ENCODE assay signal across 14 mouse cellular contexts in genomic region chr11:53662794-53663674, GRCm38 (mm10). TPM values are rescaled to one million over a fixed set of nuclear protein-coding genes. Genes with fewer than 3 reads are reported as not detected.
DNase-seq lines count a peak whose midpoint lies in the region; ATAC-seq and TF ChIP-seq lines count a peak whose summit lies in the region.
"Had no signal": no experiment of that assay in that cellular context is flagged by ENCODE, and none has a peak within 500 bp of the region (broad histone marks: within the 10 kb centered on the region; RNA-seq: fewer than 3 reads in every experiment).

No protein-coding gene starts in this region.

- intact Hi-C loops in heart, postnatal 36 days (cut with DNase I): no loop called here

- H3K4me2 ChIP-seq in heart, embryonic 11.5 days: peak overlapping the region; percentile 8; the same call in 1 of the 2 replicates
- no peak overlapping the region for H3K4me2 ChIP-seq in forebrain, postnatal 0 days (ENCODE audit: low read depth)
- no peak overlapping the region for H3K4me2 ChIP-seq in forebrain, embryonic 15.5 days (replicated peaks)
- H3K4me2 ChIP-seq: lung, embryonic 15.5 days had no signal

- no peaks in the 10 kb centered on the region for H3K9me3 ChIP-seq in heart, embryonic 11.5 days (replicated peaks; ENCODE audit: control insufficient read depth, low read length)
- no peaks in the 10 kb centered on the region for H3K9me3 ChIP-seq in G1E (replicated peaks)
- no peaks in the 10 kb centered on the region for H3K9me3 ChIP-seq in forebrain, postnatal 0 days (ENCODE audit: low read length)
- no peaks in the 10 kb centered on the region for H3K9me3 ChIP-seq in forebrain, embryonic 15.5 days
- H3K9me3 ChIP-seq: lung, embryonic 15.5 days had no signal

- no peak overlapping the region for H3K27ac ChIP-seq in heart, embryonic 11.5 days (ENCODE audit: low read depth, low read length)
- H3K27ac ChIP-seq in forebrain, postnatal 0 days (ENCODE audit: low read depth, low read length): no peak overlapping the region
- no peak overlapping the region for H3K27ac ChIP-seq in forebrain, embryonic 15.5 days (replicated peaks)
- H3K27ac ChIP-seq: lung, embryonic 15.5 days had no signal

- 53% methylated on average over 14 of the region's 14 CpGs for WGBS in heart, embryonic 11.5 days (ENCODE audit: insufficient replicate concordance)
- WGBS in forebrain, postnatal 0 days: 77% methylated on average over 14 of the region's 14 CpGs
- 81% methylated on average over 14 of the region's 14 CpGs for WGBS in forebrain, embryonic 15.5 days

- peaks cover 9% of the 10 kb centered on the region for H3K36me3 ChIP-seq in heart, embryonic 11.5 days (ENCODE audit: control insufficient read depth, insufficient read depth, low read length)
- peaks cover 84% of the 10 kb centered on the region for H3K36me3 ChIP-seq in G1E (replicated peaks)
- H3K36me3 ChIP-seq in forebrain, postnatal 0 days (ENCODE audit: insufficient read depth): 0 out of 2 replicates have a peak, but pooled peaks cover 3% of the 10 kb centered on the region
- peaks cover 3% of the 10 kb centered on the region for H3K36me3 ChIP-seq in forebrain, embryonic 15.5 days

- no peak for DNase-seq in heart, postnatal 36 days
- DNase-seq in G1E (ENCODE audit: low spot score): no peak
- peak; percentile 13 to 18 for DNase-seq in frontal cortex, postnatal 25 days (ENCODE audit: low spot score in 2 of 2)
- no peak for DNase-seq in layer of hippocampus, postnatal 36 days
- DNase-seq in forebrain, postnatal 0 days: no peak
- DNase-seq: heart, adult 18-20 months; thymus, postnatal 25 days had no signal

- no peak for ATAC-seq in heart, embryonic 11.5 days (replicated peaks; ENCODE audit: insufficient number of reproducible peaks, low FRiP score, low TSS enrichment)
- ATAC-seq in G1E (ENCODE audit: extremely low read depth, insufficient number of reproducible peaks, low FRiP score, poor library complexity, severe bottlenecking): peak; percentile 54
- ATAC-seq in megakaryocyte progenitor cell, adult 5-6 weeks (replicated peaks; ENCODE audit: poor library complexity): peak; percentile 42; the same call in 1 of the 2 replicates
- ATAC-seq in forebrain, postnatal 0 days: no peak
- ATAC-seq in forebrain, embryonic 15.5 days (replicated peaks): no peak

- TF ChIP-seq CTCF in G1E (IDR thresholded peaks at IDR 0.05; ENCODE audit: low read depth, low read length): no peak
- TF ChIP-seq CTCF in forebrain, postnatal 0 days (IDR thresholded peaks at IDR 0.05; ENCODE audit: low read depth): no peak

- H3K9ac ChIP-seq in heart, embryonic 11.5 days (ENCODE audit: low read depth, low read length): no peak overlapping the region
- H3K9ac ChIP-seq in forebrain, postnatal 0 days: no peak overlapping the region
- H3K9ac ChIP-seq in forebrain, embryonic 15.5 days (replicated peaks): no peak overlapping the region
- H3K9ac ChIP-seq: lung, embryonic 15.5 days had no signal

- peaks cover 8% of the 10 kb centered on the region for H3K4me1 ChIP-seq in heart, embryonic 11.5 days (ENCODE audit: control insufficient read depth, insufficient read depth, low read length)
- H3K4me1 ChIP-seq in G1E (ENCODE audit: insufficient read depth, low read depth, low read length): peaks cover 38% of the 10 kb centered on the region
- no peaks in the 10 kb centered on the region for H3K4me1 ChIP-seq in forebrain, postnatal 0 days (ENCODE audit: insufficient read depth)
- H3K4me1 ChIP-seq in forebrain, embryonic 15.5 days: no peaks in the 10 kb centered on the region
- H3K4me1 ChIP-seq: lung, embryonic 15.5 days had no signal

- H3K27me3 ChIP-seq in heart, embryonic 11.5 days (ENCODE audit: control insufficient read depth, insufficient read depth, low read length): no peaks in the 10 kb centered on the region
- H3K27me3 ChIP-seq in G1E (ENCODE audit: insufficient read depth, low read length): no peaks in the 10 kb centered on the region
- no peaks in the 10 kb centered on the region for H3K27me3 ChIP-seq in forebrain, postnatal 0 days (ENCODE audit: insufficient read depth, low read length)
- no peaks in the 10 kb centered on the region for H3K27me3 ChIP-seq in forebrain, embryonic 15.5 days
- H3K27me3 ChIP-seq: lung, embryonic 15.5 days had no signal

- H3K4me3 ChIP-seq in heart, embryonic 11.5 days (ENCODE audit: low read depth, low read length): no peak overlapping the region
- H3K4me3 ChIP-seq in G1E (ENCODE audit: low read depth, low read length): no peak overlapping the region; the same call in 1 of the 2 replicates
- no peak overlapping the region for H3K4me3 ChIP-seq in forebrain, postnatal 0 days (ENCODE audit: low read depth, low read length)
- H3K4me3 ChIP-seq in forebrain, embryonic 15.5 days: no peak overlapping the region
- H3K4me3 ChIP-seq: lung, embryonic 15.5 days had no signal

RNA-seq across cellular contexts. Expression of gene Il13, which starts 28.5 kb away (rescaled TPM):
- not detected in 2 replicates for polyA plus RNA-seq in heart, embryonic 11.5 days (2014; fragmentation: Nextera tagmentation; extraction: Ambion mirVana)
- total RNA-seq in heart, postnatal 36 days (2021): not detected
- total RNA-seq in G1E (2014; fragmentation: Nextera tagmentation) (0.63 TPM in 1 of 2 replicates, not detected in the other), G1E (2017) (3.2 and 4.7 TPM in 2 replicates)
- not detected in 2 replicates for polyA plus RNA-seq in G1E (2012)
- not detected in 2 replicates for total RNA-seq in megakaryocyte progenitor cell, adult 5-6 weeks (2015)
- total RNA-seq in megakaryocyte progenitor cell, adult 5-6 weeks (2017): not detected in 2 replicates
- not detected for total RNA-seq in layer of hippocampus, postnatal 36 days (2021)
- not detected in 2 replicates for total RNA-seq in forebrain, postnatal 0 days (2014; rRNA removed)
- polyA plus RNA-seq in forebrain, postnatal 0 days (2015; fragmentation: Nextera tagmentation; extraction: Ambion mirVana): not detected in 2 replicates
- polyA plus RNA-seq in forebrain, embryonic 15.5 days (2015; fragmentation: Nextera tagmentation; extraction: Ambion mirVana): not detected in 2 replicates
- total RNA-seq: adrenal gland, postnatal 4 days; heart, adult 18-20 months; layer of hippocampus, postnatal 10 days had no signal
- polyA plus RNA-seq: intestine, embryonic 14.5 days had no signal

RNA-seq across cellular contexts. Expression of gene Rad50, which starts 44.1 kb away (rescaled TPM):
- polyA plus RNA-seq in heart, embryonic 11.5 days (2014; fragmentation: Nextera tagmentation; extraction: Ambion mirVana): 19.5 and 22.4 TPM in 2 replicates
- total RNA-seq in heart, postnatal 36 days (2021): 1 to 10 TPM; 6.9 to 8.1 TPM
- total RNA-seq in G1E (2014; fragmentation: Nextera tagmentation) (92.4 and 104 TPM in 2 replicates), G1E (2017) (73.7 and 97.2 TPM in 2 replicates)
- polyA plus RNA-seq in G1E (2012): 13.7 and 16.4 TPM in 2 replicates
- 49.3 and 57.7 TPM in 2 replicates for total RNA-seq in megakaryocyte progenitor cell, adult 5-6 weeks (2015)
- total RNA-seq in megakaryocyte progenitor cell, adult 5-6 weeks (2017): 66.5 and 79.1 TPM in 2 replicates
- total RNA-seq in layer of hippocampus, postnatal 36 days (2021): 10 to 100 TPM; 11.0 to 11.4 TPM
- 7.1 and 9.2 TPM in 2 replicates for total RNA-seq in forebrain, postnatal 0 days (2014; rRNA removed)
- 8.6 and 11.8 TPM in 2 replicates for polyA plus RNA-seq in forebrain, postnatal 0 days (2015; fragmentation: Nextera tagmentation; extraction: Ambion mirVana)
- polyA plus RNA-seq in forebrain, embryonic 15.5 days (2015; fragmentation: Nextera tagmentation; extraction: Ambion mirVana): 14.0 and 15.2 TPM in 2 replicates

RNA-seq across cellular contexts. Expression of gene Il4, which starts 44.6 kb away (rescaled TPM):
- polyA plus RNA-seq in heart, embryonic 11.5 days (2014; fragmentation: Nextera tagmentation; extraction: Ambion mirVana): 0.86 and 1.8 TPM in 2 replicates
- not detected for total RNA-seq in heart, postnatal 36 days (2021)
- total RNA-seq in G1E (2014; fragmentation: Nextera tagmentation) (35.8 and 40.6 TPM in 2 replicates), G1E (2017) (87.7 and 99.1 TPM in 2 replicates)
- 0.43 and 1.0 TPM in 2 replicates for polyA plus RNA-seq in G1E (2012)
- not detected in 2 replicates for total RNA-seq in megakaryocyte progenitor cell, adult 5-6 weeks (2015)
- total RNA-seq in megakaryocyte progenitor cell, adult 5-6 weeks (2017): not detected in 2 replicates
- not detected for total RNA-seq in layer of hippocampus, postnatal 36 days (2021)
- not detected in 2 replicates for total RNA-seq in forebrain, postnatal 0 days (2014; rRNA removed)
- 2.5 and 3.4 TPM in 2 replicates for polyA plus RNA-seq in forebrain, postnatal 0 days (2015; fragmentation: Nextera tagmentation; extraction: Ambion mirVana)
- polyA plus RNA-seq in forebrain, embryonic 15.5 days (2015; fragmentation: Nextera tagmentation; extraction: Ambion mirVana): 3.9 and 4.3 TPM in 2 replicates
- total RNA-seq: adrenal gland, postnatal 4 days; heart, adult 18-20 months; layer of hippocampus, postnatal 10 days had no signal

RNA-seq across cellular contexts. Expression of gene Il5, which starts 57.6 kb away (rescaled TPM):
- not detected in 2 replicates for polyA plus RNA-seq in heart, embryonic 11.5 days (2014; fragmentation: Nextera tagmentation; extraction: Ambion mirVana)
- total RNA-seq in heart, postnatal 36 days (2021): not detected
- total RNA-seq in G1E (2014; fragmentation: Nextera tagmentation) (not detected in 2 replicates), G1E (2017) (0.11 TPM in 1 of 2 replicates, not detected in the other)
- polyA plus RNA-seq in G1E (2012): not detected in 2 replicates
- not detected in 2 replicates for total RNA-seq in megakaryocyte progenitor cell, adult 5-6 weeks (2015)
- total RNA-seq in megakaryocyte progenitor cell, adult 5-6 weeks (2017): not detected in 2 replicates
- total RNA-seq in layer of hippocampus, postnatal 36 days (2021): not detected
- total RNA-seq in forebrain, postnatal 0 days (2014; rRNA removed): 0.23 and 0.29 TPM in 2 replicates
- polyA plus RNA-seq in forebrain, postnatal 0 days (2015; fragmentation: Nextera tagmentation; extraction: Ambion mirVana): 0.10 and 0.18 TPM in 2 replicates
- not detected in 2 replicates for polyA plus RNA-seq in forebrain, embryonic 15.5 days (2015; fragmentation: Nextera tagmentation; extraction: Ambion mirVana)
- total RNA-seq: adrenal gland, postnatal 4 days; heart, adult 18-20 months; layer of hippocampus, postnatal 10 days had no signal
- polyA plus RNA-seq: intestine, embryonic 14.5 days had no signal

Comparison
In these comparisons a context has a peak if more than half of its experiments do, and no peak if none do; other contexts are left out.
1. ATAC-seq: peak in G1E (single experiment) and megakaryocyte progenitor cell, adult 5-6 weeks (single experiment); none in heart, embryonic 11.5 days (single experiment), forebrain, postnatal 0 days (single experiment) and forebrain, embryonic 15.5 days (single experiment).
2. DNase-seq: peak in frontal cortex, postnatal 25 days (2 of 2); none in heart, postnatal 36 days (0 of 2), G1E (single experiment), layer of hippocampus, postnatal 36 days (0 of 2) and forebrain, postnatal 0 days (single experiment).
3. RNA of gene Il4, which starts 44.6 kb away (total RNA-seq): 35.8 to 99.1 TPM in G1E; not detected in layer of hippocampus, postnatal 36 days, not detected in megakaryocyte progenitor cell, adult 5-6 weeks, not detected in heart, postnatal 36 days and not detected in forebrain, postnatal 0 days; every median in the first group is over 10 times any median in the second.